Mouse (Mus musculus) layer of hippocampus, adult 9-11 months (tissue): ENCODE data around the gene Pdgfd.
"Not testable (repeated sequence)": the region's sequence is repeated elsewhere in the genome, so short reads cannot be mapped to it uniquely, and the experiment has no call there.

ENCODE experiments used
- DNase-seq: peaks from one replicate; pipeline ENCODE4 v3.0.0; 2022

Gene Pdgfd

DNA sequence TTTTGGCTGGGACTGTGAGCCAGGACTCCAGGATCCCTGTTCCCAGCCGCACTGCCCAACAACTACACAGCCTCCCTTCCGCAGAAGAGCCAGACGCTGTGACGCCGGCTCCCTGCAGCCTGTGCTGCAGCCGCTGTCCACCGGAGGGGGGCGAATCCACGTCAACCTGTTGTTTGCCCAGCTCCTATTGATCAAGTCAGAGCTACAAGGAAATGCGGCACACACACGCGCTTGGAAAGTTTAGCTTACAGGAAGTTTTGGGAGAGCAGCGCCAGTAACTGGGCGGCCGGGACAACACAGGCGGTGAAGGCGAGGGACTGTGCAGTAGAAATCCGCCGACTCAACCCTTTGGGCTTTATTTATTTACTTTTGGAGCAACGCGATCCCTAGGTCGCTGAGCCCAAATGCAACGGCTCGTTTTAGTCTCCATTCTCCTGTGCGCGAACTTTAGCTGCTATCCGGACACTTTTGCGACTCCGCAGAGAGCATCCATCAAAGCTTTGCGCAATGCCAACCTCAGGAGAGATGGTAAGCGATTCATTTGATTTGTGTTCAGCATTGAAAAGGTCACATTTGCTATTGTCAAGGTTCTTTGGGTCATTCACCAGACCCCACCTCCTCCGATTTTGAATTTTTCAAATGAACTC is at the start of gene Pdgfd:
Gene Pdgfd, plus strand, starts transcription at position 194 of the 647 bp plus-strand sequence.
- no peak for DNase-seq

DNA sequence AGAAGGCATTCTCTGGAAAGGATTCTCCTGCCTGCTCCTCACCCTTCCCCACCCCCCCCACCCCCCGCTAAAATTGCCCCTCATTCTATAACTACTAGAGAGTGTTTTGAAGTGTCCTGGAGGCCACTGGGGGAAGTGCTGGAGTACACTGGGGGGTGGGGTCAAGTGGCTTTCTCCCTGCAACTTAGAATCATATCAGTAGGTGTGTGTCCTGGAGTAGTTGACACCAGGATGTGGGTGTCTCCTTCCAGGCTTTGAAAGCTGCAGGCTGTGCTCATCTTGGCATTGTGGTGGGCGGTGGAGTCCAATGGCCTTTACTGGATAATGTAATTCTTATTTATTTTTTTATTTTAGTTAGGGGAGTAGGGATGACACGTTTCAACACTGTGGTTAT is 651 bp downstream of the Pdgfd start:
- DNase-seq = no peak

DNA sequence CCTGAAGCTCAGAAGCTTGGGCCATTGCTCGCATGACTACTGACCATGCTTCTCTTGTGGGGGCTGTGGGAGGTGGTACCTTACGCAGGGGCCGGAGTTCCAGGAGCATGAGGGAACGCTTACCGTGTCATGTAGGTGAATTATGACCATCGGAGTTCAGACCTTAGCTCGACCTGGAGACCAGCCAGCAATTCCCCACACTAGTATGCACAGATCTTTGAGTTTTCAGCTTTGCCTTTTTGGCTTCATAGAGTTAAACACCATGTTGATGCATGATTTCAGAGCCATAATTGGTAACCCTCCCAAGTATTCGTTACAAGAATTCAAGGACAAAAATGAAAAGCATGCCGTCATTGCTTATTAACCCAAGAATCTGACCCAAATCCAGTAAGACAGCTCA is 2.6 kb downstream of the Pdgfd start:
- DNase-seq = no peak

DNA sequence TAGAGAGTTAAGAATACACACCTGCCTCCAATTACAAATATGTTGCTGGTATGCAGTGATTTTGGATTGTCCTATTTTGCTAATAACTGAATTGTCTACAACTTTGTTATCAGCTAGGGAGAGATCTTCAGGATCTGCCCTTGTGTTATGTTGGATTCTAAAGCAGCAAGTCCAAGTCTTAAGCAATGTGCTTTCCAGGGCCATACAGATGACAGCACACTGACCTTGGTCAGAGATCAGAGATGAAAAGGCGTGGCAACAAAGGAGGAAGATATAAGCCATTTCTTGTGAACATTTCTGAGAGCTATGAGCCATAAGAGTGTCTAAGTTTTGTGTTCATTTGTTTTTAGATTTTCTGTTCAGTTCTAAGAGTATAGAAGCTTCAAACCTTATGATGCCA is 4.9 kb downstream of the Pdgfd start:
- DNase-seq = no peak

DNA sequence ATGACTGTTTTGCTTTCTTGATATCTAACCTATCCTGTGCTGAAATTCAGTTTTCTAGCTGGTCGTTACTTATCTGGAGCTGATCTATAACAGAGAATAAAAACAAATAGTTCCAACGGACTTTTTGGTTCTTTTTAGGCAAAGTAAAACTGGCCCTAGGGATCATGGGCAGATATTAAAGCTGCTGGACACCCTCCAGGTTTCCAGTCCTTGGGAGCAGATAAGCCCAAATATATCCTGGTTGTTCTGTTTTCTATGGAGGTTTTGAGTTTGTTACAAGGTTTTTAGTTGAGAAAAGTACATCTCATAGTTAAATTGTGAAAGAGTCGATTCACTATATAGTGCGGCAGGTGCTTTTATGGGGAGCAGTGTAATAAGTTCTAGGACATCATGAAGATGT is 7.3 kb downstream of the Pdgfd start:
- no peak for DNase-seq

DNA sequence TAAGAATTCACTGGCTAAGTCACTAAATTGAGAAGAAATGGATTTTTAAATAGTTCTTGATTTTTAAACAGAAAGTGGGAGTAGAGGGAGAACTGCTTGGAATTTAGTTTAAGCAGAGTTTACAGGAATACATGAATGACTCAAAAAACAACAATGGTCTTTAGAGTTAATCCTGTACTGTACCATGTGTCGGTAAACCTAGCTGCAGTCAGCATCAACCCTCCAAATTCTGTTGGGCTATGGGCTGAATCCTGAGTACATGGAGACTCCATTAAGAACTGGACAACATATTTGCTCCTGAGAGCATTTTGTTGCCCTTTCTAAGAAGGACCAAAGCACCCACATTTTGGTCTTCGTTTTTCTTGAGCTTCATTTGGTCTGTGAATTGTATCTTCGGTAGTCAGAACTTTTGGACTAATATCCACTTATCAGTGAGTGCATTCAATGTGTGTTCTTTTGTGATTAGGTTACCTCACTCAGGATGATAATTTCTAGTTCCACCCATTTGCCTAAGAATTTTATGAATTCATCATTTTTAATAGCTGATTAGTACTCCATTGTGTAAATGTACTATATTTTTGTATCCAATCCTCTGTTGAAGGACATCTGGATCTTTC is 14.0 kb downstream of the Pdgfd start:
- no peak for DNase-seq

DNA sequence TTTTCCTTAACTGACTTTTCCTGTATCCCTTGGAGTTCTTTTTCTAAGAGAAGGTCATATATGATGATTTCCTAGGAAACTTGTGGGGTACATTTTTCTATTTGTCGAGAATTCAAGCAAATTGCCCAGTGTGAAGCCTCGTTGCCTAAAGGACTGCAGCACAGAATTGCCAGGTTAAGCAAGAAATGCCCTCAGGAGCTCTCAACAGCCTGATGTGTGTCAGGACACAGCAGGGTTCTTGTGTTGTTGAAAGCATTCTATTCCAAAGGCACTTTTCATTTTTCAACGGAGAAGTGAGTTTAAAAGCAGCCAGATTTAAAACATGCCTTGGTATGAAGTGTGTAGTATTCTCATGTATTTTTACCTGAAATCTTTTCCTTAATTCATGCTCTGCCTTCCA is 19.6 kb downstream of the Pdgfd start:
- no peak for DNase-seq

DNA sequence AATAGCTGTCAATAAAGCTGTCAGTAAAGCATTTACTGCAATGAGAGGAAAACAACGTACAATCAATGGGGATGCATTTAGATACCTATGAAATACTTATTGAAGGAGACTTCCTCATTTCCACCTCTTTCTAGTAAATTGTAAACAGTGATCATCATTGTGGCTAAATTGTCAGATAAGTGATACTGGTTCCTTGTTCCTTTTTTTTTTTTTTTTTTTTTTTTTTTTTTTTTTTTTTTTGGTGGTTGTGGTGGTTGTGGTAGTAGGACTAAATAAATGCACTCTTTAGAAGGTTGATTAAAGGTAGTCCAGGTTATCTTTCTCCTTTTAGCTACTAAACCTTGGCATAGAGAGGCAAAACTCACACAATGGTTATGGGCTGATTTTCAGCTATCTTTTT is 25.0 kb downstream of the Pdgfd start:
- no peak for DNase-seq

DNA sequence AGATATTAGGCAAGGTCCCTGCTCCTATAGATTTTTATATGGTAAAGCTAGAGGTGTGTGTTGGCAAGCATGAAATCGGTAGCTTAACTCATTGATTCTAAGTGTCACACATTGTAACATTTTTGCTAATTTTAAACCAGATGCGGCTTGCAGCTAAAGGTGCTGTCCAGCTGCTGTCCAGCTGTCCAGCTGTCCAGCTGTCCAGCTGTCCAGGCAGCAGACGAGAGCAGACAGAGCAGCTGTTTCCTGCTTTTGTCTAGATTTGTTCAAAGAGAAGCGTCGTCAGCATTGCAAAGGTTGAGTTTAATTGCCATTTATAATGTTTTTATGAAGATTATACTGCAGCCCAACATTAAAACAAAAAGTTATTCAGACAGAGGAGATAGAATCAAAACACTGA is 44.5 kb downstream of the Pdgfd start:
- DNase-seq = no peak

DNA sequence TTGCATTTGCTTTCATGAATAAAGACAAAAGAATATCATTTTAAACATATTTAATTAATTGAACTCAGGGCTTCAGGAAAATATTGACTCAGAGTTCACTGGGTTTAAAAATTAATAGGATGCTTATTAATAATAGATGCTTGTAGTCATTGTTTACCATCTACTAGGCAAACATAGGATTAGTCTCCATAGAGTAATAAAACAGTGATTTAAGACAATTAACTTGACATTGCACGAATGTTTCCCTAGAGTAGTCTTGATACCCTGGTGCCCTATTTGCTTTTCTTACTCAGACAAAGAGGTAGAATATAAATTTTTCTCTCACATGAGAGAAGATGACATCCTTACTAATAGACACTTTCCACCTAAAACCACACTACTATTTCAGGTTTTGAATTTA is 49.1 kb downstream of the Pdgfd start:
- DNase-seq = no peak

DNA sequence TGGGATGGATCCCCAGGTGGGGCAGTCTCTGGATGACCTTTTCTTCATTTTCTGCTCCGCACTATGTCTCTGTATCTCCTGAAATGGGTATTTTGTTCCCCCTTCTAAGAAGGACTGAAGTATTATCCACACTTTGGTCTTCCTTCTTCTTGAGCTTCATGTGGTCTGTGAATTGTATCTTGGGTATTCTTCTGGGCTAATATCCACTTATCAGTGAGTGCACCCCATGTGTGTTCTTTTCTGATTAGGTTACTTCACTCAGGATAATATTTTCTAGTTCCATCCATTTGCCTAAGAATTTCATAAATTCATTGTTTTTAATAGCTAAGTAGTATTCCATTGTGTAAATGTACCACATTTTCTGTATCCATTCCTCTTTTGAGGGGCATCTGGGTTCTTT is 67.6 kb downstream of the Pdgfd start:
- not testable (repeated sequence) for DNase-seq

DNA sequence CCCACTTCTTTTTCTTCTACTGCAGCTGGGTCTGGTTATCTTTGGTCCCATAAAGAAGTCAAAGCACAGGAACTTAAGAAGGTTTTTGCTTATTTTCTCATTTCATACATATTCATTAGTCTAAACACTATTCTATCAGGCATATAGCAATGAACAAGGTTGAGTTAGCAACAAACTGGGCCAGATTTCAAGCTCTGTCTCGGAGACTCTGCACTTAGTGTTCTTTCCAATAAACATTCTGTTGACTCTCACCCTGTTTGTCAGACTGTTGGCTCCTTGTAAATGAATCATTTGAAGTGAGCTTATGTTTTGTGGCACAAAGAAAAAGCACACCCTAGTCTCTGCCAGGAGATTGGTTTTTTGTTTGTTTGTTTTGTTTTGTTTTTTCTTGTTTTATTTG is 81.9 kb downstream of the Pdgfd start:
- DNase-seq = no peak

DNA sequence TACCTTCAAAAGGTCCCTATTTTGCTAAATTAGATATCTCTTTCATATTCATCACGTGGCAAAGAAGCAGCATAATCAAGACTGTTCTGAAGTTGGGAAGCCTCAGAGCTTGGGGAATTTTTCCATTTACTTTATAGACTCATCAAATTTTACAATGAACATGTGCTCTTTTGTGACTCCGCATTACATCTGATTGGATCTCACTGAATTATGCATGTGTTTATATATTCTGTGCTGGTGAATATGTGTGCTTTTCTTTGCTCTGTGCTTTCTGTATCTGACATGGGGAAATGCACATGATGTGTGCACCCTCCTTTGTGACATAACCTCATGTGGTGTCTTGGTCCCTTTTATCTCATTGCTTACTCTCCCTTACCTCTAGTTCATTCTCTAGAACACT is 83.6 kb downstream of the Pdgfd start:
- no peak for DNase-seq

DNA sequence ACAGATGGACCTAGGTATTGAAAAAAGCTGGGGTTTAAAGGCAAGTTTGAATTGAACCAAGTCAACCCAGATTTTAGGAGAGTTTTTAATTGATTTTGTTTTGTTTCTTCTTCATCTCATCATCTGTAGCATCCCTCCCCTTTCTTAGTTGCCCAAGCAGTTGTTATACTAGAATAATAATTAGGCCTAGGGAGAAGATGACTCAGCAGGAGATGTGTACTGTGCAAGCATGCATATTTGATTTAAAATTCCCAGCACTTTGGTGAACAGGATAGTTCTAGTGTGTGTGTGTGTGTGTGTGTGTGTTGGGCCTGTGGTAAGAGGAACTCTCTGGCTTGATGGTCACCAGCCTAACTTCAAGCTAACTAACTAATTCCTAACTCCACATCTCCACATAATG is 88.7 kb downstream of the Pdgfd start:
- DNase-seq = no peak

DNA sequence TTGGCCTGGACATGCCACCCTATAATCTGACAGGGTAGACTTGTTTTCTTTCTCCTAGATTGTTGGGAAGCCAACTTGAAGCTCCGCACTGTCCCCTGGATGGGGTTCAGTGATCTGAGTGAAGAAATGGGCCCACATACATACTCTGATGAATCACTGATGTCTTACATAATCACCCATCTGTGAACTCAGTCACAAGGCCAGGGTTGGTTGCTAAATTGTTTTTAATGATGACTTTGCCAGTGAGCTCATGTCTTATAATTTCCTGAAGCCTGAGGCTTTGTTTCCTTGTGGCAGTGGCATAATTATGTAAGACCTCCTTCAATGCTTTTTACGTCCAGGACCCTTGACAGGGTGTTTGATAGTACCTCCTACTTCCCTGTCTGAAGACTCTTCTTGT is 96.4 kb downstream of the Pdgfd start:
- no peak for DNase-seq

DNA sequence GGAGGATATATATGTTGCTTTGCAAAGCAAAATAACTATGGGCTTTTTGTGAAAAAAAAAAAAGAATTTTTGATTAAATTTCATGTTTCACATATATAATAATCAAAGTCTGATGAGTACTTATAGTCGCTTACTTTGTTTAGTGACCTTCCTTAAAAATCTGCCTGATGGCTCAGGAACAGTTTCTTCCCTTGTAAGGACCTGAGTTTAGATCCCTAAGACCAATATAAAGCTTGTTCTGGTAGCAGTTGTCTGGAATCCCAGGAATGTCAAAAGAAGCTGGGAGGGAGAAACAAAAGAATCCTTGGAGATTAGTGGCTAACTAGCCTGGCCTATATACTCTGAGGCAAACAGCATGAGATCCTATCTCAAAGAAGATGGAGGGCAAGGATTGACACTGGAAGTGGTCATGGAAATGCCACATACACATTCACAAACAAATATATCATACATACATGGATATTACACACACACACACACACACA is 101.5 kb downstream of the Pdgfd start, which contains the start of gene Ddi1:
Gene Ddi1, minus strand, starts transcription at position 51 of the 485 bp plus-strand sequence.
- no peak for DNase-seq

DNA sequence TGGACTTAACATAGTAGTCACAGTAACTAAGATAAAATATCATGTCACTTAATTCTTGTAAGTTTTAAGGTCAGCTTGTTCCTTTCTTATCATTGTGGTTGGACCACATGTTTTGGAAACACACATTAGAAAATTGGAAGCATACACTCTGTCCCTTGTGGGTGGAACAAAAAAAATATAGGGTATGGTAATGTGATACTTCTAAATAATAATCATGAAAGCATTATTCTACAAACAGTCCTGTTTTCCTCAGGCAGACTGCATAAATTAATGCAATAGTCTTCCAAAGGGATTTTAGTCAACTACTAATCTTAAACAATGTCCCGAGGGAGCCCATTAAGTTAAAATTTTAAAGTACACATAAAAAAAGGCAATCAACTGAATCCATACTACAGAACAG is 108.0 kb downstream of the Pdgfd start:
- no peak for DNase-seq

DNA sequence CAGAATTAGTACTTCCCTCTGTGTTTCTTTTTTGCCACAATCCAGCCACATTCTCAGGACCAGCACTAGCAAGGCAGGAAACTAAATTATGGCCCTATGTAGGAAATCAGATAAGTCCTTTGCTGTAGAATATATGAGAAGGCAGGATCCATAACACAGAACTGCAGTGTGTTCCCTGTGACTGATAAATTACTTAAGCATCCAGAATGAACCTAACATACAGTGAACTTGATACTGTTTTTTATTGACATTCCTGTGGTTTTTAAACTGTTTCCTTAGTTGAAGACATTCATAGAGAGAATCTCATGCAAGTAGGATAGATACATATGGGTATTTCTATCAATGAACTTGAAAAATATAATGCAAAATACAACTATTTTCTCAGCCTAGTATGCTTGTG is 109.1 kb downstream of the Pdgfd start:
- DNase-seq = no peak

DNA sequence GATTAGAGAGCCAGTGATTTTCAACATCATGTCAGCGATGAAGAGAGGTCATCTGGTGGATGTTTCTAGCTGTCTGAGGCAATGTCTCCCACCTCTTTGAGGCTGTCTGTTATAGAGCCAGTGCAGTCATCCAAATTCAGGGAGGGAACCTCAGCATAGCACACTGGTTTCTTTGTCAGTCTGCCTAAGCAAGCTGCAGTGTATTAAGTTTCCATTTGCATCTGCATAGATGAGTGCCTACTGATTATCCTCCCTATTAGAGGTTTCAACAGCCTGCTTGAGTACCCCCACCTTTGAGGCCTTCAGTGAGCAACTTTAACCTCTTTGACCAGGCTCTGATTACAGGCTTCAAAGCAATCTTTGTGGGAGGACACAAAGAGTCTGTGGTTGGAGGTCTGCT is 118.4 kb downstream of the Pdgfd start:
- no peak for DNase-seq

DNA sequence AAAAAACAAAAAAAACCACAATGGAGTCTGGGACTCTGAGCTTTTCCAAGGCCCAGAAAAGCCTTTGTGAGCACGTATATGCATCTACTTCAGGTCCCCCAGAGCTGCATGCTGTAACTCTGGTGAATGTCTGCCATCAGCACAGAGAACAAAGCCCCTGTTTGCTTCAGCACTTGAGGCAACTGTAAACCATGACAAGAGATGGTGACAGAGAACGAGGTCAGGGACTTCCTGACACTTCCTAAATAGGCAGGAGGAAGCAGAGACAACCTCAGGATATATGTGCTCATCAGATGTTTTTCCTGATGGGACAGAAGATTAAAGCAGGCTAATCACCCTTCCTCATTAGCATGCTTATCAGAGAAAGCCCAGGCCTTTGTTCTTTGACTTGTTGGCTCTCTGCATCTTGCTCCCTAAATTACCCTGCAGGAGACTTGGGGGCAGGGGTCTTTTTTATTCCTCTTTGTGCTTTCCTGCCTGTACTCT is 120.9 kb downstream of the Pdgfd start:
- no peak for DNase-seq

DNA sequence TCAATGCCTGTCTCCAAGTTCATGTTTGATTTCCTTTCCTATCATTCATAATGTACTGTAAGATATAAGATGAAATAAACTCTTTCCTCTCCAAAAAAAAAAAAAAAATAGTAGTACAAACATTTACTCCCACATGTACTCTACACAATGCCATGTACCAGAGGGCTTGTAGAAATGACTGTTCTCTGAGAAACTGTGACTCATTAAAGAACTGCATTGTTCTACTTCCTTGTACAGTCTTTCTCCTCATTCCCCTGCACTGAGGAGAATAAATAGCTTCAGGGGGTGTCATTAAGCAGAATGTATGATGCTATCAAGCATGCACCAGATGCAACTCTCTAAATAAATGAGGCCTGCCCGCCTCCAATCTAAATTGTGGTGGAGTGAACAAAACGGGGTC is 130.2 kb downstream of the Pdgfd start:
- no peak for DNase-seq

DNA sequence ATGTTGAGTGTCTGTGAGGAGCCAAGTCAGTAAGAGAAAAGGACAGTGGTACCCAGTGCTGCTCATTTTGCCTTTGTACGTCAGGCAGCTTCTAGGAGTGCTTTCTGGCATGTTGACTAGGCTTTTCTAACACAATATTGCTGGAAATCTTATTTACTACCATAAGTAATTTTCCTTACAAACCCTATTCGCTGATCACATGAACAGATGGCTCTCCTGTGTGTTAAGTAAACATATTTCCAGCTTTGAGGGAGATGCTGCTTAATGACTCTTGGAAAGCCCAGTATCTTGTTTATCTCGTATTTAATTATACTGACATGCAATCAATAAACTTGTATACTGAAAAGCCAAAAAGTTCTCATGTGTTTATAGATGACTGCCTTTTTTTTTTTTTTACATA is 133.7 kb downstream of the Pdgfd start:
- DNase-seq = no peak

DNA sequence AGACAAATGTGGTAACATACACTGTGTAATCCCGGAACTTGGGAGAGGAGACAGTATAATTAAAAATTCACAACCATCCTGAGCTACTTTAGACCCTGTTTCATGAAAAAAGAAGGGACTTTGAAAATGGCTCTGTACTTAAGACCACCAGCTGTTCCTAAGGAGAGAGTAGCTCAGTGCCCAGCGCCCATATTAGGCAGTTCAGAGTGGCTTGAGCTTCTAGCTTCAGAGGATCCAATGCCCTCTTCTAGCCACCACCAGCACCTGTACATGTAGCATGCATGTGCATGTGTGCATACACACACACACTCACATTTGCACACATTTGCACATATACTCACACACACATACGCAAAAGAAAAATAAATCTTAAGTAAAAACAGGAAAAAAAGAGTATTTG is 136.2 kb downstream of the Pdgfd start:
- no peak for DNase-seq

DNA sequence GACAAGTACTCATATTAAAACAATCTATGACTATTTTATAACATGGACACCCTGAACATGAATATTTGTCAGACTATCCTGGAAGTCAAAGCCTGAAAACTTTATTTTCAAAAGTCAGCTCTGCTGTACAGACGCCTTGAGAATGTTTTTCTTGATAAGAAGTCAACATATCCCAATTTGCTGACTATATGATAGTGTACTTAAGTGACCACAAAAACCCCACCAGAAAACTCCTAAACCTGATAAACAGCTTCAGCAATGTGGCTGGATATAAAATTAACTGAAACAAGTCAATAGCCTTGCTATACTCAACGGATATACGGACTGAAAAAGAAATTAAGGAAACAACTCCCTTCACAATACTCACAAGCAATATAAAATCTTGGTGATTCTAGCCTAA is 137.5 kb downstream of the Pdgfd start:
- no peak for DNase-seq

DNA sequence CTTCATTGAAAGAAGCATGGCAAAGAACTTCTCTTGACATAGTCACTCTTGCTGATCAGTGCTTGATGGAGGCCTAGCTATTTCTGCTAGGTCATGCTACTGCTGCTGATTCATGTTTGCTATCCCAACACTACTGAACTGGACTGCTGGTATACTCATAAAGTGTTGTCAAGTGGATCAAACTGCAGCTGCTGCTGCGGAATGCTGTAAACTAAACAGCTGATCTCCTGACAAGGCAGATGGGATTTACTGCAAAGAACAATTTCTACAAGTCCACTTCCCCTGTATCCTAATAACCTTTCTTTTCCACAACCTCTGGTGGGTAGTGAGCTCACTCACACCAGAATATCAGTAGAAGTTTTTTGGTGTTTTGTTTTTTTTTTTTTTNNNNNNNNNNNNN is 148.7 kb downstream of the Pdgfd start:
- no peak for DNase-seq
